Mouse (Mus musculus): ENCODE results near the gene Dchs1. TPM values are rescaled to one million over a fixed set of nuclear protein-coding genes. Genes with fewer than 3 reads are reported as not detected.

Gene Dchs1
- 1 to 10 TPM; 6.7 to 7.8 TPM for total RNA-seq (2021)
- long read RNA-seq, experiment 1, partial matches to known transcripts, result 3 of 6 reads
- long read RNA-seq, experiment 1, other reads (novel, unspliced or antisense), result 3 of 6 reads
- long read RNA-seq, experiment 2, partial matches to known transcripts, result 2 of 3 reads
- long read RNA-seq, experiment 2, other reads (novel, unspliced or antisense), result 1 of 3 reads

- no peak for DNase-seq (ENCODE audit: low spot score in 2 of 2)
Measured at GRCm38 (mm10) chr7:105787285-105788140, at the start of gene Dchs1. Gene Dchs1, minus strand, starts transcription at chr7:105787654.

GRCm38 (mm10) chr7:105824281-105824680, 36.8 kb upstream of the Dchs1 start:
- no peak for DNase-seq (ENCODE audit: low spot score in 2 of 2)

GRCm38 (mm10) chr7:105818483-105818882, 31.0 kb upstream of the Dchs1 start:
- no peak for DNase-seq (ENCODE audit: low spot score in 2 of 2)

GRCm38 (mm10) chr7:105816736-105817135, 29.3 kb upstream of the Dchs1 start:
- DNase-seq (ENCODE audit: low spot score in 2 of 2), result no peak

DNA sequence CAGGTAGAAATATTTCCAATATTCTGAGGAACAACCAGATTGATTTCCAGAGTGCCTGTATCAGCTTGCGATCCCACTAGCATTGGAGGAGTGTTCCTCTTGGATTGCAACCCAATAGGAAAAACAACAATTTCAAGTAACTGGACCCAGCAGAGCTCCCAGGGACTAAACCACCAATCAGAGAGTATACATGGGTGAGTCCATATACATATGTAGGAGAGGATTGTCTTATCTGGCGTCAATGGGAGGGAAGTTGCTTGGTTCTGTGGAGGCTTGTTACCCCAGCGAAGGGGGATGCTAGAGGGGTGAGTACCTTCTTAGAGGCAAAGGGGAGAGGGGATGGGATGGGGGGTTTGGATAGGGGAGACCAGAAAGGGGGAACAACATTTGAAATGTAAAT, 25.9 kb upstream of the Dchs1 start:
- no peak for DNase-seq (ENCODE audit: low spot score in 2 of 2)

- DNase-seq (ENCODE audit: low spot score in 2 of 2), result no peak
Measured at GRCm38 (mm10) chr7:105812566-105812965, 25.1 kb upstream of the Dchs1 start.

- DNase-seq (ENCODE audit: low spot score in 2 of 2), result no peak
Measured at GRCm38 (mm10) chr7:105811516-105811915, 24.1 kb upstream of the Dchs1 start.

DNA sequence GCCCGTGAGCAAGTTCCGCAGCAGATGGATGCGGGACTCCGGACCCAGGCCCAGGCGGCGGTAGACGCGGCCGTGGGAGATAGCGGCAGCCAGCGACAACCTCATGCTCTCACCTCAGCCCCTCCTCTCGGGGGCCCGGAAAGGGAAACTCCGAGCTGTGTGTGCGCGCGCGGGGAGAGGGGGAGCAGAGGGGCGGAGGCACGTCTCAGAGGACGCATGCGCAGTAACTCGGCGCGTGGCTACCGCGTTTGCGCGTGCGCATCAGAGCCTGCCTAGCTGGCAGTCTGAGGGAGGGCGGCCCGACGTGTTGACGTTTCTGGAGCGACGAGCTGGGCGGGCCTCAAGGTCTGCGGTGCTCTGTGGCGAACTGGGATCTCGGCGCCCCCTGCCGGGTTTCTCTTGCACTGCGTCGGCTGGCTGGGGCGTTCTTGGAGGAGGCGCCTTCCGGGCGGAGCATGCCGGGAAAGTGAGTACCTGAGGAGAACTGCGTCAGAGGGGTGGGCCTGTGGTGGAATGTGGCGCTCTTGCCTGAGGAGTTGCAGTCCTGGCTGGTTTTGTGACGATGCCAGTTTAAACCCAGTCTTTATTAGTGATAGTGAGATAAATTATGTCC, 23.5 kb upstream of the Dchs1 start, which contains the start of gene Mrpl17:
Mrpl17 (minus strand) TSS at position 223 of the 613 bp plus-strand sequence.
- DNase-seq (ENCODE audit: low spot score in 2 of 2), result peak; percentile 100

GRCm38 (mm10) chr7:105810280-105810876, 22.9 kb upstream of the Dchs1 start:
- DNase-seq (ENCODE audit: low spot score in 2 of 2), result peak in 1 of 2 experiments; percentile 18

- DNase-seq (ENCODE audit: low spot score in 2 of 2), result no peak
Measured at GRCm38 (mm10) chr7:105809836-105810235, 22.4 kb upstream of the Dchs1 start.

GRCm38 (mm10) chr7:105808385-105808784, 20.9 kb upstream of the Dchs1 start:
- no peak for DNase-seq (ENCODE audit: low spot score in 2 of 2)

GRCm38 (mm10) chr7:105806716-105807115, 19.3 kb upstream of the Dchs1 start:
- no peak for DNase-seq (ENCODE audit: low spot score in 2 of 2)

DNA sequence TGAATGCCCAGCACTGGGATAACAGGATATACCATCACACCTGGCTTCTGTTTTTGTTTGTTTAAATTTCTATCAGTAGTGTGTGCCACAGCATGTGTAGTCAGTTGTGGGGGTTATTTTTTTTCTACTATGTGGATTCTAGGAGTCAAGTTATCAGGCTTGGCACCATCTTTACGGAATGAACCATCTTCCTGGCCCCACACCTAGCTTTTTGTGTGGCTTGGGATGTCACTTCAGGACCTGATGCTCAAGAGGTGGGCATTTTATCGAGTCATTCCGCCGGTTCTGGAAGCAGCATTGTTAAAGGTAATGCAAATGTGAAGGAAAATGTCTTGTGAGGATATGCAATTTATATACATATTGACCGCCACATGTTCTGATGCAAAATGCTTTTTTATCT, 18.7 kb upstream of the Dchs1 start:
- no peak for DNase-seq (ENCODE audit: low spot score in 2 of 2)

DNA sequence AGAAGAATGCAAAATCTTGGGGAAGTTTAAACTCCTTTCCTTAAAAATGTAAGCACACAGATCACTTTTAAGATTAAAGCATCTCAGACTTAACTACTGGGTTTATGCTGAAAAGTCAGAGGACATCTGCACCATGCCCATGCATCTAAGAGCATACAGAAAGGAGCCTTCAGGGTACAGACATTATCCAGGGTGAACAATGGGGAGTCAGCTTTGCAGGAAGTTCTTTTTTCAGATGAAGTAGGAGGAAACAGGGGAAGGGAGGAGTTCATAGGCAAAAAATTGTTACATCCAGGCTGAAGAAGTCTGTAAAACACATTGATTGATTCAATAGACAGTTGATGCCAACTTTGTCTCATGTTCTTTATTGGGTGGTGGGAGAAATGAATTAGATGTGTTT, 16.0 kb upstream of the Dchs1 start:
- no peak for DNase-seq (ENCODE audit: low spot score in 2 of 2)

DNA sequence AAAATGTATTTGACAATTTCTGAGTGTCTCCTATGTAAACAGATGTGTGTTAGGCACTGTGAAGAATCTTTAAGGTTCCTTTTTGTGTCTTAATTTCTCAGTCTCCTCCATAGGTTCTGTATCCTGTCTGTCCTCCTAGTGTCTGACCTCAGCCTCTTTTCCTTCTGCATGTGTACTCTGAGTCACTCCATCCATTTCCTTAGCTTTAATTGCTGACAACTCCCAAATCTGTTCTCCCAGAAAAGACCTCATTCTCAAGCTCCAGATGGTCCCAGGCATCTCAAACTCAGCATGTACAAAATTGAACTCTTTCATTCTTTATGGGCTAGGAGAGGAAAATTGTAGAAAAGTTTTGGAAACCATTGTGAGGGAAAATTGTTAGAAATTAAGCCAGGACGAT, 15.3 kb upstream of the Dchs1 start:
- no peak for DNase-seq (ENCODE audit: low spot score in 2 of 2)

DNA sequence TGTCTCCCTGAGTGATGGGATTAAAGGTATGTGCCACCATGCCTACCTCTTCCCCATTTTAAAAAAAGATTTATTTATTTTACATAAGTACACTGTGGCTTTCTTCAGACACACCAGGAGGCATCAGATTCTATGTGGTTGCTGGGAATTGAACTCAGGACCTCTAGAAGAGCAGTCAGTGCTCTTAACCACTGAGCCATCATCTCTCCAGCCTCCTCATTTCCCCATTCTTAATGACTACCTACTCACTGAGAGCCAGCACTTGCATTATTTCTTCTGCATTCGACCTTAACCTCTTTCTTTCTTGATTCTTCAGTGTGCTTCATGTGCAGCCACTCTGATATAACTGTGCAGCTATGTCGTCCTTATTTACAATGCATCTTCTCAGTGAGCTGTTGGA, 14.9 kb upstream of the Dchs1 start:
- DNase-seq (ENCODE audit: low spot score in 2 of 2), result no peak

DNA sequence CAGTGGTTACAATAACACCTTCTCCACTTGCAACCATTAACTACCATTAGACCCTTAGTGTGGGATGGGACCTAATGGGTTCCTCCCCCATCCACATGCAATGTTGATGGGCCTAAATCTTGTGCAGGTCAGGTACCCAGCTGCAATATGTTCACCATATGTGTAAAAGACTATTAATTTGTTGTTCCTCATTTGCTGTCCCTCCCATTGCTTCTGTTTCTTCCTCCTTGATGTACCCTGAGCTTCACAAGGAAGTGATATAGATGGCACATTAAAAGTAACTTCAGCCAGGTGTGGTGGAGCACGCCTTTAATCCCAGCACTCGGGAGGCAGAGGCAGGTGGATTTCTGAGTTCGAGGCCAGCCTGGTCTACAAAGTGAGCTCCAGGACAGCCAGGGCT, 9.5 kb upstream of the Dchs1 start:
- DNase-seq (ENCODE audit: low spot score in 2 of 2), result no peak

DNA sequence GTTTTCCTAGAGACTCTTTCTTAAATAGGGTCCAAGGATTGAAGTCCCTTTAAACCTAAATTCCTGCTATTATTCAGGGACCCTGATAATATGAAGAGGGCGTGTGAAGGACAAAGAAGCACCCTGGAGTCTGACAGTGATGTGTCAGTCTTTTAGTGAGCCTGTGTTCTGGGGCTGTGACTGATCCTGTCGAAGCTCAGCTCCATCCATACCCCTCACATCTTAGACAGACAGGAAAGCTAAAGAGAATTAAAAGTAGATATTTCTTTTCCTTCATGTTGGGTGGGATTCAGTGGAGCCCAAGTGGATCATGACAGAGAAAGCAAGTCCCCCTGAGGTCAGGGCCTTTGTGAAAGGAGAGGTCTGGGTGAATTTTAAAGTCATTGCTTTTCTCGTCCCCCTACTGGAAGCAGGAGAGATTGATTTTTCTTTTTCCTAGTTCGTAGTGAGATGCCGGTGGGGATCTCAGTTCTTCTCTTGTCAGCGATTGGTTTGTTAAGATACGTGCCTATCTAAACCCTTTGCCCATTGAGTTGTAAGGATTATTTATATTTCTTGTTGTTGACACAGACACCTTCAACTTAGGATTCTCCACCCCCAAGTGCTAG, 8.4 kb upstream of the Dchs1 start:
- no peak for DNase-seq (ENCODE audit: low spot score in 2 of 2)

DNA sequence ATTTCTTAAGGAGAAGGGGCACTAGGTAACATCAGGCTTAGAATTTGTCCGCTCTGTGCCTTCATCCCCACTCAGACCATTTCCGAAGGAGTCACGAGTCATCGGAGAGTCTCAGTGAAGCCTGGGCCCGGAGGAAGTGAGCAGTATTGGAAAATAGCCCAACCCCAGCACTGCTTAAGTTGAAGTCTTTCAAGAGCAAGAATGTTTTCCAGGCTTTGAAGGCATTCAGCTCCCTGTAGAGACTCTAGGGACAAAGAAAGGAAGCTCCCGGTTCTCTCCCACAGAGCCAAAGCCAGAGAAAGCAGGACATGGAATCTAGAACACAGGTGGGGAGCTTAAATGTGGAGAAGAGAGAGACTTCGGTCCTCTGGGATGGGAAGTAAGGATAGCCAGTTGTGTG, 6.2 kb upstream of the Dchs1 start:
- no peak for DNase-seq (ENCODE audit: low spot score in 2 of 2)

GRCm38 (mm10) chr7:105791147-105791546, 3.7 kb upstream of the Dchs1 start:
- DNase-seq (ENCODE audit: low spot score in 2 of 2), result no peak

DNA sequence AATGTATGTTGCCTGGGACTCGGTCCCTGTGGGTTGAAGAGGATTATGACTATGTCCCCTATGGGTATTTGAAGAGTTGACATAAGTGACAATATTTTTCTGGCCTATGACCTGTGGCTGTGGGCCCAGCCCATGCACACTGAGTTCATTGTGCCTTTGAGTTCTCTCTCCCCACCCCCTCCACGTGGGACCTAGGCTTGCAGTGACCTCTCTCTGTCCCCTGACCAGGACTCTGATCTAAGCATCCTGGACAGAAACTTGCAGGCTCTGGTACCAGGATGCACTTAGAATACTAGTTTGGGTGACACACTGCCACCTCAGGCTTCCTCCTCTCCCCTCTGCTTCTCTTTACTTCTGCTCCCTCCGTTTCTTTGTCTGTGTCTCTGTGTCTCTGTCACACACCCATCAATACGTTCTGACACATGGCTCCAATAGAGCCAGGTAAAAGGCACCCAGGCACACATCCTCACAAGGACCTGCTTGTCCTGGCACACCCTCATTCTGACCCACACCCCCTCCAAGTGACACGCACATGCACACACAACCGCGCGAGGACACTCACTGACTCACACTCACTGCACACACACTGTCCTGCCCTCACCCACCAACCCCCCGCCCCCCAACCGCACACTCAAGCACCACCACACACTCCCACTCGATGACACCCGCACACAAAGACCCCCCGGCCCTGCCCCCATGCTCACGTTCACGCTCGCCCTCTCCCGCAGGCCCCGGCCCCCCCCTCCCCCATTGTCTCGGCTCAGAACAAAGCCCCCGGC, 759 bp downstream of the Dchs1 start:
- no peak for DNase-seq (ENCODE audit: low spot score in 2 of 2)
